Mouse (Mus musculus) gastrocnemius, postnatal 4 days (tissue): ENCODE measurements around the gene Pbx1. TPM values are rescaled to one million over a fixed set of nuclear protein-coding genes. Genes with fewer than 3 reads are reported as not detected.

ENCODE experiments used
- DNase-seq, 2 experiments: peaks; one replicate each; pipeline ENCODE4 v3.0.0; 2021 to 2022; ENCODE audit warnings: low spot score in 2 of 2, mixed read lengths in 2 of 2
- total RNA-seq, 2 experiments: library from RNA; stranded (reverse); gene quantifications; 2 replicates each; pipeline ENCODE4 v1.2.3; 2021

Gene Pbx1
- total RNA-seq, 2 experiments from 2014 or later, result 44.6 to 50.6 TPM

DNA sequence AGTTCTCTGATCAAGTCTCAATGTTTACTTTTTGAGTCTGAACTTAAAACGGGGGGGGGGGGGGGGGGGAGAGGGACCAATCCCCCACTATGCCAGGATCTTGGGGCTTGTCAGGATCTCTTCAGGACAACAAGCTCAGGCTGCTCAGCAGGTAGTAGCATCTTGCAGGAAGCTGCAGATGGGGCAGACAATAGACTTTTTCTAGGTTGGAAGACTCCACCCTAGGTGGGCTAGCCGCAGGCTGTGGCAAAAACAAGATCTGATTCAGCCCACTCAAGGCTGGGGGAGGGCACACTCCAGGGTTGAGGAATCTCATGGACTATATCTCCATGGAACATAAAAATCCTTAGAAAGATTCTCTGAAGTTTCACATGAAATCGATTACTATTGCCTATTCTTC lies 330.6 kb downstream of the Pbx1 start:
- DNase-seq, result no peak

DNA sequence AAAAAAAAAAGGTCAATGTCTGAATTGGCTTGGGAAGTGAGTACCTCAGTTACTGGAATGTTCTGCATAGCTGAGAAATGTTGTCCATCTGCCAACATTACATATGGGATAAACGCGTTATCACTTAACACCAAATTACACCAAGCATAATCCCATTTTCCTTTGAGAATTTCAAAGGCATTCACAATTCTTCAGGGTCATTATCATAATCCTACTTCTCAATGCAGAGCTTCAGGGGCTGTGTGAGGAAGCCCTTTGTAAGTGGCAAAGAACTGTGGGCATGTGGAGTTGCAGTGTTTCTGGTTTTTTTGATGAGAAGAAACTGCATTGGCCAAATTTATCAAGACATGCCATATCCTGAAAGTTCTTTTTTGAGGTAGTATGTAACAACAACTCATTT lies 333.3 kb downstream of the Pbx1 start:
- DNase-seq, result no peak

DNA sequence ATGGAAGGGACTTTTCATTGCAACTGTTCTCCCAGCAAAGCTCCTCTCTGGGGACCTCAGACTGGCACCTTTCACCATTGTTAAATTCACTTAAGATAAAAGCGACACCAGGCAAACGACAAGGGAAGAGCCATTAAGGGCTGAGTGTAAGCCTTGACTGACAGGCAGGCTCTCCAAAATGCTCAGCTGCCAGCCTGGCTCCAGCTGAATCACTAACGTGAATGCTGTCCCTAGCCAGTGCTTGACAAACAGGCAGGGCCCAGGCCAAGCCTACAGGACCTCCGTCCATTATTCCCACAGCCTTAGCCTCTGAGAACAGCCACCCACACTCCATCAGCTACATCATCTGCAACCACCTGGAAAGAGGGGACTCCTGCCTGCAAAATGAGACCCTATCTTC lies 337.4 kb downstream of the Pbx1 start:
- DNase-seq, result no peak

DNA sequence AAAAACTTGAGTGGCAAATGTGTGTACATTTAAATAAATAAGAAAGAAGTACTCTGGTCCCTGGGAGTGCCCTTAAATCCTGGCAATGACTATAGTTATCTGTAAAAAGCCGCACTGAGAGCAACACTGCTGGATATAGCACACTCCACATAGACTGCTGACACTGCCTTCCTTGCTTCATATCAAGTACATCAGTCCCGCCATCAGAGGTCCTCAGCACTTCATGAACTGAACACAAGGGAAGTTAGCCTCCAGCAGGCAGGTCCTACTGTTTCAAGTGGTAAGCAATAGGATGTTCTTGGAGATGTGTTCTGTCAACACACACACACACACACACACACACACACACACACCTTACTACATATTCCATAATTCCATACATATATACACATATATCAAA lies 339.0 kb downstream of the Pbx1 start:
- no peak for DNase-seq

DNA sequence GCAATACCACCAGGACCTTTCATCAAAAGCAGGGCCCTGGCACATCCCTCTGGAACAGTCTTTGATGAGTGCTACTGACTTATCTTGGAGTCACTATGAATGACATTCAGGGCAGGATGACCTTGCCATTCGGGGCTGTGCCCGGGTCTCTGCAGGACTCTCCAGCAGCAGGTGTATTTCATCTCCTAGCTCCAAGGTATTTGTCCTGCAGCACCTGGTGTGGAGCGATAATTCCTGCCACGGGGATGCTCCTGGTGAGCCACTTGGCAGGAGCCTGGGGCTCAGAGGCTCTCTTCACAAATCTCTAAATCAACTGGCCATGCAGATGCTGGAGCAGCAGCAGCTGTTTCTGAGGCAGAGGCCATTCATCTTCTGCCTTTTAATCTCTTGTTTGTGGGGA lies 340.4 kb downstream of the Pbx1 start:
- no peak for DNase-seq

DNA sequence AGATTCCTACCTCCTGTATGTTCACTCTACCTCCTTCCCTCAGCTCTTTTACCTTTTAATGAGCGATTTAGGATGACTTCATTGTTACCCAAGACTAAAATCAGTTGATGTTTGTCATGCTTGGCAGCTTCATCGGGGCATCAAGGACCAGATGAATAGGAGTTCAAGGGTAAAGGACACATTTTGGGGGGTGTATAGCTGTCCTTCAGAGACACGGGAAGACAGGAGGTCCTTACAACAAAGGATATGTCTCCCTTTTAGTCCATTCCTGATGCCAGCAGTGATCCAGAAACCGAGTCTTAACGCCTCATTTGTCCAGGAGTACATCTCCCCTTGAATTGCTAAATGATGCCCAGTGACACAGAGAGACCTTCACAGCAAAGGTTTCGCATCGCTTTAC lies 343.4 kb downstream of the Pbx1 start:
- DNase-seq, result no peak

DNA sequence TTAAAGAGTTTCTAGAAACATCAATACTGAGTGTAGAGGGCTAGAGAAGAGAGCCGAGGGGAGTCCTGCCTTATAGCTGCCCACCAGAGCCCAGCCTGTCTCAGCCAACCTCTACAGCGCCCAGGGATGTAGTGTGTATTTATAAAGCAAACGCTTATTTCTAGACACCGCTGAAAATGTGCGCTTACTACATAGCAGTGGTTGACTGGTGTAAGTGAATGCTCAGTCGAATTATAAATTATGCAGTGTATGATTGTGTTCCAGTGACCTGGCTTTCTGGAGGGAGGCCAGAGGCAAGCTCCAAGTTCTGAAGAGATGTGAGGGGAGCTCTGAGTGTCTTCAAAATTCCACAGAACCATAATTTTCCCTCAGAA lies 352.7 kb downstream of the Pbx1 start:
- DNase-seq, result no peak

DNA sequence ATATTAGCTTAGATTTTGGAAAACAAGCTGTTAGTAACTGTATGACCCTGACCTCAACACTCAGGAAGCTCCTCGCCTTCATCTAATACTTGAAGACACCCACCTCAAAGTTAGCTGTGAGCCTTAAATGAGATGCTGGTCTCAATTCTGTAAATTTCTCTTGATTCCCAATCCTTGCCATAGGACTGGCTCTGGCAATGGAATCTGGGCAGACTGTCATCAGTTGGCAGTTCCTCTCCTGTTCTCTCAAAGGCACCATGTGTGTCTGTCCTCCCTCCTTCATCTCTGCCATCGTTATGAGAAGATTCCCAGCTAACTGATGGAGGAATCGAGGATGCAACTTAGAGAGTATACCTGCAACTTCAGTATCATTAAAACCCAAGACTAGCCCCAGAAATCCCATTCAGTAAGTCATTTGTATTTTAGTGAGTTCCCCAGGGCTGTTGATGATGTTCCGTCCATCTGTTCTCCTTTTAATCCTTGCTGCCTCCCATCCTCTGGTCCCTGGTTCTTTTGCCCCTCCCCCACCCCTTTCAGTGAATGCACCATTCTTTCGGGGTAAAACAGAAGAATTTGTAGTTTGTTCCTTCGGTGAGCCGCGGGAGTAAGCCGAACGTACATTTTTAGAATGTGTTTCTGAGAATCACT lies 353.2 kb downstream of the Pbx1 start:
- no peak for DNase-seq

DNA sequence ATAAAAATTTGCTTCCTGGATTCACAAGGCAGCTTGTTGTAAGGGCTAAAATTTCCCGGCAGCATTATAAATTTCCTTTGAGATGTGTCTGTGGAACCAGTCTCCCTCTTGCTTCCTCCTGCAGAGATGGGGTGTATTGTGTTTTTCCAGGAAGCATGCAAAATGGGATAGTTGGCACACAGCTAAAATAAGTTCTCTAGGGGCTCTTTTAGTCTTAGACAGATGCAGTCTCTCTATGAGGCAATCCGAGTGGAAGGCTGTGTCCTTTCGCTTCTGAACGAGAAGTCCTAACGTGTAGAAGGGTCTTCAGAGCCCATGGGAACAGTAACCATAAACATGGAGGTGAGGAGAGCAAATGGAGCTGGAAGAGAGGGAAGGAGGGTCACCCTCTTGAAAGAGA lies 360.1 kb downstream of the Pbx1 start:
- DNase-seq, result no peak

DNA sequence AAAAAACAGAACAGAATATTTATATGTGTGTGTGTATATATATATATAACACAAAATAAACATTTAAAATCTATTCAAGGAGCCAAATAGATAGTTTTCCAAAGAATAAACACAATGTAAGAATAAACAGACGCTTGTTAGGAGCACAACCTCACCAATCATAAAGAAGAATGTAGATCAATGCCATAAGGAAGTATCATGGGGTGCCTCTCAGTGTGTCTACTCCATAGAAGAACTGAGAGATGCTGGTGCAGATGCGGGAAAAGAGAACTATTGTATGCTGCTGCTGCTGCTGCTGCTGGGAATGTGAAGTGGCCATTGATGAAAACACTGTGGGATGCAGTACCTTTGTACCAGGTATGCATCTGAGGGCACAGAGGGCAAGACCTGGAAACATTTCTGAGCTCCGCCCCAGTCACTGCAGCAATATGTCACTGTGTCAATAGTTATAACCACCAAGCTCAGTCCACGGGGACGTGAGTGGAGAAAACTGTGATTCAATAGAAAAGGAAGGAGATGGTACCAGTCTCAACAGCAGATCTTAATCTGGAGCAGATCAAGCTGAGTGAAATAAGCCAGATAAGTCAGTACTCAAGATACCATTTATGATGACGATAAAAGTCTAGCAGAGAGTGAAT lies 361.7 kb downstream of the Pbx1 start:
- no peak for DNase-seq

DNA sequence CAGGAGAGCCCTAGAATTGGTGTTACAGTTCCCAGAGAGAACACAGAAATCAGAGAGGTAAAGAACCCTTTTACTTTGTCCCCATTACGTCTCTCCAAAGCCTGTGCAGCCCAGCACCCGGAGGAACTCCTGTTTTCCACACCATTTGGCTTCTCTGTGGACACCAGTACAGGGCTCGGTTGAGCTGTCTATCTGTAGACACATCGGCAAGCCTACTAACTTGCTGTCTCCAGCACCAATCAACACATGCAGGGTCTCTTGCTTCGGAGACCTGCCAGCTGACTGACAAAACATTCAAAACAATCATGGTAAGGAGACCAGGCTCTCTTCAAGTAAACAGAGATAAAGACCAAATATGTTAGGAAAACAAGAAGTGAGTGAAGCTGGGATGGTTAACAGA lies 362.3 kb downstream of the Pbx1 start:
- DNase-seq, result no peak
